Mouse (Mus musculus) gastrocnemius, postnatal 4 days (tissue): ENCODE results near the gene Gm1673. TPM values are rescaled to one million over a fixed set of nuclear protein-coding genes. Genes with fewer than 3 reads are reported as not detected.

ENCODE experiments used
- DNase-seq, 2 experiments: peaks; one replicate each; pipeline ENCODE4 v3.0.0; 2021 to 2022; ENCODE audit warnings: low spot score in 2 of 2, mixed read lengths in 2 of 2
- total RNA-seq, 2 experiments: library from RNA; stranded (reverse); gene quantifications; 2 replicates each; pipeline ENCODE4 v1.2.3; 2021

The Gm1673 gene
- total RNA-seq, 2 experiments from 2014 or later = 5.0 to 6.9 TPM

- peak in 1 of 2 experiments; percentile 58 for DNase-seq
These were observed 14.0 kb downstream of the Gm1673 start for GRCm38 (mm10) chr5:33997051-33997741.

DNA sequence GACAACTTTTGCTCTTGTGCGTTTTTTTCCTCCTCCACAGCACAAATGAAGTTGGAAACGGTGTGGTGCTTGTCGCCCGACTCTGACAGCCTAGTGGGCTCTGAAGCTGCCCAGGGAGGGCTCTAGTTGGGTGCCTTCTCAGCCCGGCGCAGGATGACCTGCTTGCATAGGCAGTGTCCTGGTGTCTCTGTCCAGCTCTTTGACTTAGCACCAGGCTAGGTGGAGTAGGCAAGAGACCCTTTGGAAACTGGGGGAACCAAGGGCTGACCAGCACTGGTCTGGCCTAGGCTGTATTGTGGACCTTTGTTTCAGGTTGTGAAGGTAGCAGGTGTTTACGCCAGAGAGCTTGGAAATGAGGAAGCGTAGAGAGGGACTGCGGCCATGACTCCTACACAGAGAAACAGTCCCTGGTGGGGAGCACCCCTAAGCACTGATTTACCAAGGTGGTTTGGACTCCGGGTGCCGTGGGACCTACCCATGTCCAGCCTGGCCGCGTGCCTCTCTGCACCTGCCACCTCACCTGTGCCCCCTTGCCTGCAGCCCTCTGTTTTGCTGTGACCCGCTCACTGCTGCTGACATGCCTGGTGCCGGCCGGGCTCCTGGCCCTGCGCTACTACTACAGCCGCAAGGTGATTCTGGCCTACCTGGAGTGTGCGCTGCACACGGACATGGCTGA lies 14.7 kb downstream of the Gm1673 start:
- peak in 1 of 2 experiments; percentile 8 for DNase-seq

GRCm38 (mm10) chr5:33998505-33998877 lies 15.3 kb downstream of the Gm1673 start:
- no peak for DNase-seq

DNA sequence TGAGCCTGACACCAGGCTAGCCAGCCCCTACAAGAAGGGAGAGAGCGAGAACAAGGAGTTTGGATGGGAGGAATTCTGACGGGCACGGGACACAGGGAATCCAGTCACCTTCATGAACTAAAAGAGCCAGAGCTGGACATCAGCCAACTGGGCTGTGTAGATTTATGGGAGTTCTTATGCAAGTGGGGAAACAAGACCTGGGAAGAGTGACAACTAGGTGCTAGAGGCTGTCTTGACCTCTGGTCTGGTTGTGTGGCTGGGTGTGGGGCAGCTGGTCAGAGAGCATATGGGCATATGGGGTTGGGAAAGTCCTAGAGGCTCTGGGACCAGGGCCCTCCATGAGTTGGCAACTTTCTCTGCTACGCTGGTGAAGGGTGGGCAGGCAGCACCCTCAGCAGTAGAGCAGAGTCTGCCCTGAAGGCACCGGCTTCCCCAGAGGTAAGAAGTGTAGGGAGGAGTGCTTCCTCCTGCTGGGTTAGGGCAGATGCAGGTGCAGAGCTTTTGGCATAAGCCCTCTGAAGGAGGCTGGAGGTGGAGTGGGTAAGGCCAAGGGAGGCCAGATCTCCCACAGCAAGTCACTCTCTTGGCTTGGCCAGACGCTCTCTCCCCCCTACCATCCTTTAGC lies 16.3 kb downstream of the Gm1673 start:
- DNase-seq = no peak

DNA sequence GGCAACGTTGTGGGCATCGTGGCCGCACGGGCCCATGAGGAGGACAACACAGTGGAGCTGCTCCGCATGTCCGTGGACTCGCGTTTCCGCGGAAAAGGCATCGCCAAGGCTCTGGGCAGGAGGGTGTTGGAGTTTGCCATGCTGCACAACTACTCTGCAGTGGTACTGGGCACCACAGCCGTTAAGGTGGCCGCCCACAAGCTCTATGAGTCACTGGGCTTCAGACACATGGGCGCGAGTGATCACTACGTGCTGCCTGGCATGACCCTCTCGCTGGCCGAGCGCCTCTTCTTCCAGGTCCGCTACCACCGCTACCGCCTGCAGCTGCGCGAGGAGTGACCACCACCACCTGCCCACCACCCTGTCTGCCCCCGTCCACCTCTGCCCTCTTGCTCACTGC lies 17.6 kb downstream of the Gm1673 start:
- DNase-seq = no peak

- no peak for DNase-seq
These were observed 18.2 kb downstream of the Gm1673 start for GRCm38 (mm10) chr5:34001401-34001800.

DNA sequence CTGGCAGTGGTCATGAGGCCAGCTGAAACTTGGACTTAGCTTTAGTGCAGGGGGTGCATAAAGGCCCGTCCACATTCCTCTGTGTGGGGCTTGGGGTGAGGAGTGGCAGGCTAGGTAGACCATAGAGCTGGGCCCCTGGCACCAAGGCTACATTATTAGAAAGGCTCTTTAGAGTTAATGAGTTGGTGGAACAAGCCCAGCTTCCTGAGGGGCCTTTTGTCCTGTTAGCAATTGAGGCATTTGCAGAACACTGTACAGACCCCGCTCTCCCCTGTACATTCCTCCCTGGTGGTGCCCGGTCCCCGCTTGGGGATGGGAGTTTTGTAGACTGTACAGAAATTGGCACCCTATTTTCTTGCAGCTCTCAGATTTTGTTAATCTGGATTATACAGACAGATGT lies 19.4 kb downstream of the Gm1673 start:
- no peak for DNase-seq

- DNase-seq = no peak
These were observed 21.4 kb downstream of the Gm1673 start for GRCm38 (mm10) chr5:34004618-34005017.

- DNase-seq = no peak
These were observed 23.6 kb downstream of the Gm1673 start for GRCm38 (mm10) chr5:34006832-34007231.

GRCm38 (mm10) chr5:34007392-34007941 lies 24.2 kb downstream of the Gm1673 start:
- no peak for DNase-seq

GRCm38 (mm10) chr5:34014652-34015051 lies 31.4 kb downstream of the Gm1673 start:
- DNase-seq = no peak

DNA sequence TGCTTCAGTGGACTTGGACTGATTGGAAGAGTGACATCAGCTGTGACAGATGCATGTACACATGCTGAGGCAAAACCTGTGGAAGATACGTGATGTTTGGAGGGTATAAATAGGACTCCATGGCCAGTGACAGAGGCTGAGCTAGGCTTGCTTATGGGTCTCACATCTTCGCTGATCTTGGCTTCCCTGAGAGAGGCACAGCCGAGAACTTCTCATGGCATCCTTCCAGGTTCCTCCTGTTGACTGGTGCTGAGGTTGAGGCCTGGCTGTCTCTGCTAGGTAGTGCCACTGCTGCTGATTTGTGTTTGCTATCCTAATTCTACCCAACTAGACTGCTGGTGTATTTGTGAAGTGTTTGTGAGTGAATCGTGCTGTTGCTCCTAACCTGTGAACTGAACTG lies 35.7 kb downstream of the Gm1673 start:
- no peak for DNase-seq

GRCm38 (mm10) chr5:34030101-34030500 lies 46.9 kb downstream of the Gm1673 start:
- DNase-seq = no peak

- DNase-seq = no peak
These were observed 47.8 kb downstream of the Gm1673 start for GRCm38 (mm10) chr5:34031022-34031421.

- DNase-seq = no peak
These were observed 49.3 kb downstream of the Gm1673 start for GRCm38 (mm10) chr5:34032520-34032919.

Other genes with a start within 250 kb of the Gm1673 start
- gene Letm1, start 200.6 kb upstream of the Gm1673 start, total RNA-seq = 10 to 100 TPM; 43.7 to 51.3 TPM
- gene Nsd2, start 162.7 kb upstream of the Gm1673 start, total RNA-seq = 10 to 100 TPM; 72.1 to 75.6 TPM
- 10 to 100 TPM; 18.6 to 22.0 TPM for gene Nelfa, start 47.0 kb upstream of the Gm1673 start, total RNA-seq
- gene Nat8l, start 12.6 kb downstream of the Gm1673 start, total RNA-seq = 1 to 10 TPM in 1 of 2 experiments, under 1 TPM in 1; 0.98 to 1.8 TPM
- gene Poln, start 186.0 kb downstream of the Gm1673 start, total RNA-seq = 1 to 10 TPM; 2.1 TPM
- 1 to 10 TPM; 7.9 to 8.4 TPM for gene Haus3, start 186.1 kb downstream of the Gm1673 start, total RNA-seq
- 10 to 100 TPM; 79.5 to 81.3 TPM for gene Mxd4, start 204.3 kb downstream of the Gm1673 start, total RNA-seq